Mouse (Mus musculus): ENCODE measurements at regions not wholly inside any gene's neighbourhood (a gene's known extent, or its start where the extent isn't known, plus 50 kb on each side); places are given as distances from the start of the nearest gene placed in this dataset.
A peak's percentile ranks its signal among the peaks of the same experiment; 100 is the strongest.

GRCm38 (mm10) chr17:85821861-85822260 is 133.8 kb upstream of the Six2 start:
- no peak for ATAC-seq (ENCODE audit: low FRiP score)

DNA sequence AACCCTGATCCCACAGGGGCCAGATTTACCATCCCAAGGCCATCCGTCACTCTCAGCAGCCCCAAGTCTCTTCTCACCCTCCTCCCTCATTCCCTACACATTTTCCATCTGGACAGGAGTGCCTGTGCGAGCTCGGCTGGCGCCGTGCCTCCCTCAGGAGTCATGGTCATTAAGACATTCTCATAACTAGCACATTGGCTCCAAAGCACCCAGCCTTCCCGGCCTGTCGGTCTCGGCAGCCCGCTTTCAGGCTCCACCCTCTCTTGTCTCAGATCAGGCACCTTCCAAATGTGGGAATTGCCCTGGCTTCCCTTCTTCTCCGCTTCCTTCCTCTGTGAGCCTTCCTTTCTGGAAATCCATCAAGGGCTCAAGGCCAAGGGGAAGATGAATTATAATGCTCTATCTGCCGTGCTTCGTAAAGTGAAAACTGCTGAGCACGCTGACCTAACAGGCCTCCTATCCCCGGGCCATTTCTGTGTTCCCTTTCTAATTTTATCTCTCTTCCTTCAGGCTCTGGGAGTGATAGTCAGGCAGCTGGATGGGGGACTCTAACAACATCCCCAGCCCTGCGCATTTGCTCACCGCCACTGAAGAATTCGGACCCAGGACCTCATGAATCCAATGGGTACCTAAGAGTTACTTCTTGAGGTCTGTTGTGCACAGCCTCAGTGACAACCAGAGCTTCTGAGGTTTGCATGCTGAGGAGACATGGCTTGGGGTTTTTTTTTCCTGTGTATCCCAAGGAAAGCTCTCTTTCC is 130.2 kb upstream of the Six2 start:
- Histone ChIP-seq H3K4me2 (replicated peaks) (no peak overlapping the region), H3K36me3 (replicated peaks; ENCODE audit: control insufficient read depth, insufficient read depth) (no peaks in the 10 kb centered on the region), H3K9ac (no peak overlapping the region), H3K4me3 (replicated peaks; ENCODE audit: low read length) (no peak overlapping the region), H3K9me3 (ENCODE audit: control insufficient read depth, low read length) (no peaks in the 10 kb centered on the region), H3K4me1 (replicated peaks; ENCODE audit: control insufficient read depth, insufficient read depth, low read length) (0 out of 2 replicates have a peak, but pooled peaks cover 5% of the 10 kb centered on the region), H3K27ac (no peak overlapping the region; the same call in 1 of the 2 replicates), H3K27me3 (ENCODE audit: control insufficient read depth, insufficient read depth, low read length) (no peaks in the 10 kb centered on the region)
- ATAC-seq (ENCODE audit: low FRiP score) (no peak), DNase-seq (ENCODE audit: low spot score) (no peak)
- WGBS = 58% methylated on average over 17 of the region's 17 CpGs

More at GRCm38 (mm10) chr17:85821861-85822260, 133.8 kb upstream of the Six2 start:
- Histone ChIP-seq H3K36me3 (replicated peaks; ENCODE audit: control insufficient read depth, insufficient read depth) (no peaks in the 10 kb centered on the region), H3K4me2 (replicated peaks) (no peak overlapping the region), H3K27me3 (ENCODE audit: control insufficient read depth, insufficient read depth, low read length) (no peaks in the 10 kb centered on the region), H3K27ac (no peak overlapping the region), H3K4me3 (replicated peaks; ENCODE audit: low read length) (no peak overlapping the region), H3K9ac (no peak overlapping the region), H3K4me1 (replicated peaks; ENCODE audit: control insufficient read depth, insufficient read depth, low read length) (0 out of 2 replicates have a peak, but pooled peaks cover 5% of the 10 kb centered on the region), H3K9me3 (ENCODE audit: control insufficient read depth, low read length) (no peaks in the 10 kb centered on the region)
- no peak for DNase-seq (ENCODE audit: low spot score)
- 70% methylated on average over 4 of the region's 4 CpGs for WGBS

DNA sequence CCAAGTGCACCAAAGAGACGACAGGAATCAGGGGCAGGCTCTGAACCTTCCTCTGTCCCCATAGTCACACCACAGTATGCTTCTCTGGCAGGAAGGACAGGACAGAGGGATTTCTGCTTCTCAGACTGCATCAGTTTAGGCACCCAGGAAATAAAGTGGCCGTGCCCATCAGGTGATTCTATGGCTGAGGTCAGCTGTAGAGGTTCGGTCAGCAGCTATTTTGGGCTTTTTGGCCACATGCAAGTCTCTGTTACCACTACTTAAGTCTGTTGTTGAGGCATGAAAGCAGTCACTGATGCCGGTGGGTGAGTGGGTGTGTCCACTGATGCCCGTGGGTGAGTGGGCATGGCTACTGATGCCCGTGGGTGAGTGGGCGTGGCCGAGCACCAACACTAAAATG is 128.4 kb upstream of the Six2 start:
- Histone ChIP-seq H3K9me3 (ENCODE audit: control insufficient read depth, low read length) (no peaks in the 10 kb centered on the region), H3K27me3 (ENCODE audit: control insufficient read depth, insufficient read depth, low read length) (no peaks in the 10 kb centered on the region), H3K4me2 (replicated peaks) (no peak overlapping the region), H3K27ac (no peak overlapping the region), H3K36me3 (replicated peaks; ENCODE audit: control insufficient read depth, insufficient read depth) (no peaks in the 10 kb centered on the region), H3K4me1 (replicated peaks; ENCODE audit: control insufficient read depth, insufficient read depth, low read length) (0 out of 2 replicates have a peak, but pooled peaks cover 5% of the 10 kb centered on the region), H3K4me3 (replicated peaks; ENCODE audit: low read length) (no peak overlapping the region), H3K9ac (no peak overlapping the region)
- ATAC-seq (ENCODE audit: low FRiP score) (no peak), DNase-seq (ENCODE audit: low spot score) (no peak)
- 95% methylated on average over 8 of the region's 8 CpGs for WGBS

DNA sequence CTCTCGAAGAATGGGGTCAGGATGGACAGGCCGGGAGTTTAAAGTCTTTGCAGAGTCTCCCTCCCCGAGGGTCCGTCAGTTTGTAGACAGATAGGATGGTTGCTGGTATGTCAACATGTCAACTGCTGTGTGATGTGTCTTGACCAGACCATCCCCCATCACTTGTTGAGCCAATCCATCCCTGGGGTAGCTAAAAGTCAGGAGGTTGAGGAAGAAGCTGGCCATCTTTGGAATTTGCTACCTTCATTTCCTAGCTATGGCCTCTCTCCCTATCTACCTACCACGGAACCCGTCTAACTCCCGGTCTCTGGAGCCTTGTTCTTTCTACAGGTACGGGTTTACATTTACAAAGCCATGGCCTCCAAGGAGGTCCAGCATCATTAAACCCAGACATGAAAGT is 128.0 kb upstream of the Six2 start:
- Histone ChIP-seq H3K4me2 (replicated peaks) (no peak overlapping the region), H3K36me3 (replicated peaks; ENCODE audit: control insufficient read depth, insufficient read depth) (no peaks in the 10 kb centered on the region)
- 94% methylated on average over 8 of the region's 8 CpGs for WGBS

DNA sequence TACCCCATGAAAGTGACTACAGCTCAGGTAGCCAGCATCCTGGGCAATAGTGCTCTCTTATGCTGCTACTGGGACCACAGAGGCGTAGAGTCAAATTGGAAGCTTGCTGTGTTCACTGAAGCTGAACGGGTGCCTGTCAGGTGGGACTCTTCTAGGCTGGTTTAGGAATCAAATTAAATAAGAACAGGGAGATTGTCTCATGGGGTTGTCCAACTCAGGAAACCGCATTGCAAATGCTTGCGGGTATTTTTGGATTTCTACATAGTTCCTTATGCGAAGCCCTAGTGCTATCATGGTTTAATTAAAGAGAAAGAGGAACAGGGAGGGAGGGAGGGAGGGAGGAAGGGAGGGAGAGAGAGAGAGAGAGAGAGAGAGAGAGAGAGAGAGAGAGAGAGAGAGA is 120.5 kb upstream of the Six2 start:
- 55% methylated on average over 5 of the region's 5 CpGs for WGBS
- Histone ChIP-seq H3K4me2 (replicated peaks) (no peak overlapping the region), H3K4me1 (replicated peaks; ENCODE audit: control insufficient read depth, insufficient read depth, low read length) (no peaks in the 10 kb centered on the region), H3K27me3 (ENCODE audit: control insufficient read depth, insufficient read depth, low read length) (peaks cover 42% of the 10 kb centered on the region), H3K36me3 (replicated peaks; ENCODE audit: control insufficient read depth, insufficient read depth) (no peaks in the 10 kb centered on the region), H3K4me3 (replicated peaks; ENCODE audit: low read length) (no peak overlapping the region), H3K27ac (no peak overlapping the region), H3K9me3 (ENCODE audit: control insufficient read depth, low read length) (no peaks in the 10 kb centered on the region), H3K9ac (no peak overlapping the region)
- DNase-seq (ENCODE audit: low spot score) (no peak), ATAC-seq (ENCODE audit: low FRiP score) (no peak)

More for the DNA sequence above, 128.0 kb upstream of the Six2 start:
- Histone ChIP-seq H3K9ac (no peak overlapping the region), H3K9me3 (ENCODE audit: control insufficient read depth, low read length) (no peaks in the 10 kb centered on the region), H3K4me1 (replicated peaks; ENCODE audit: control insufficient read depth, insufficient read depth, low read length) (0 out of 2 replicates have a peak, but pooled peaks cover 5% of the 10 kb centered on the region), H3K4me3 (replicated peaks; ENCODE audit: low read length) (no peak overlapping the region), H3K27me3 (ENCODE audit: control insufficient read depth, insufficient read depth, low read length) (no peaks in the 10 kb centered on the region), H3K27ac (no peak overlapping the region)
- DNase-seq (ENCODE audit: low spot score) (no peak), ATAC-seq (ENCODE audit: low FRiP score) (no peak)

GRCm38 (mm10) chr17:85805726-85806359 is 117.8 kb upstream of the Six2 start:
- 26% methylated on average over 13 of the region's 13 CpGs for WGBS
- DNase-seq (ENCODE audit: low spot score) = no peak
- Histone ChIP-seq H3K9ac (no peak overlapping the region), H3K27ac (no peak overlapping the region), H3K4me3 (replicated peaks; ENCODE audit: low read length) (no peak overlapping the region), H3K36me3 (replicated peaks; ENCODE audit: control insufficient read depth, insufficient read depth) (no peaks in the 10 kb centered on the region), H3K4me2 (replicated peaks) (no peak overlapping the region), H3K4me1 (replicated peaks; ENCODE audit: control insufficient read depth, insufficient read depth, low read length) (peaks cover under 1% of the 10 kb centered on the region; the same call in 1 of the 2 replicates), H3K9me3 (ENCODE audit: control insufficient read depth, low read length) (no peaks in the 10 kb centered on the region), H3K27me3 (ENCODE audit: control insufficient read depth, insufficient read depth, low read length) (peaks cover 70% of the 10 kb centered on the region)
- ATAC-seq (ENCODE audit: low FRiP score) = no peak

GRCm38 (mm10) chr17:85804631-85805030 is 116.6 kb upstream of the Six2 start:
- Histone ChIP-seq H3K4me3 (replicated peaks; ENCODE audit: low read length) (no peak overlapping the region), H3K36me3 (replicated peaks; ENCODE audit: control insufficient read depth, insufficient read depth) (no peaks in the 10 kb centered on the region), H3K4me1 (replicated peaks; ENCODE audit: control insufficient read depth, insufficient read depth, low read length) (peaks cover 7% of the 10 kb centered on the region), H3K27ac (no peak overlapping the region), H3K9me3 (ENCODE audit: control insufficient read depth, low read length) (no peaks in the 10 kb centered on the region), H3K4me2 (replicated peaks) (no peak overlapping the region), H3K27me3 (ENCODE audit: control insufficient read depth, insufficient read depth, low read length) (peaks cover 82% of the 10 kb centered on the region), H3K9ac (no peak overlapping the region)
- ATAC-seq (ENCODE audit: low FRiP score) (no peak), DNase-seq (ENCODE audit: low spot score) (no peak)
- WGBS = 64% methylated on average over 4 of the region's 4 CpGs

GRCm38 (mm10) chr17:85801734-85802133 is 113.7 kb upstream of the Six2 start:
- Histone ChIP-seq H3K9me3 (ENCODE audit: control insufficient read depth, low read length) (no peaks in the 10 kb centered on the region), H3K36me3 (replicated peaks; ENCODE audit: control insufficient read depth, insufficient read depth) (no peaks in the 10 kb centered on the region), H3K9ac (no peak overlapping the region), H3K27ac (no peak overlapping the region), H3K4me1 (replicated peaks; ENCODE audit: control insufficient read depth, insufficient read depth, low read length) (peaks cover 7% of the 10 kb centered on the region), H3K4me2 (replicated peaks) (no peak overlapping the region), H3K4me3 (replicated peaks; ENCODE audit: low read length) (no peak overlapping the region), H3K27me3 (ENCODE audit: control insufficient read depth, insufficient read depth, low read length) (peaks cover 92% of the 10 kb centered on the region)
- ATAC-seq (ENCODE audit: low FRiP score) = no peak
- no peak for DNase-seq (ENCODE audit: low spot score)
- 89% methylated on average over 8 of the region's 8 CpGs for WGBS

- 36% methylated on average over 14 of the region's 14 CpGs for WGBS
- Histone ChIP-seq H3K27ac (no peak overlapping the region), H3K9me3 (ENCODE audit: control insufficient read depth, low read length) (no peaks in the 10 kb centered on the region), H3K4me1 (replicated peaks; ENCODE audit: control insufficient read depth, insufficient read depth, low read length) (peaks cover 7% of the 10 kb centered on the region), H3K27me3 (ENCODE audit: control insufficient read depth, insufficient read depth, low read length) (peaks cover 93% of the 10 kb centered on the region), H3K4me3 (replicated peaks; ENCODE audit: low read length) (peak overlapping the region; percentile 36; the same call in 1 of the 2 replicates), H3K9ac (no peak overlapping the region), H3K36me3 (replicated peaks; ENCODE audit: control insufficient read depth, insufficient read depth) (no peaks in the 10 kb centered on the region), H3K4me2 (replicated peaks) (peak overlapping the region; percentile 84; the same call in 1 of the 2 replicates)
- ATAC-seq (ENCODE audit: low FRiP score) = no peak
- DNase-seq (ENCODE audit: low spot score) = no peak
These were observed 113.1 kb upstream of the Six2 start for GRCm38 (mm10) chr17:85801079-85801605.
